Mouse (Mus musculus) liver, postnatal 0 days (tissue): ENCODE measurements around the gene Pfn1.

Experiments used
- CTCF ChIP-seq: sonication (generic); IDR thresholded peaks from 2 replicates; pipeline ENCODE4 v1.5.1; 2016; ENCODE audit warnings: antibody characterized with exemption, low read depth
- EP300 ChIP-seq: IDR thresholded peaks from 2 replicates; pipeline ENCODE4 v1.6.1; 2016; ENCODE audit warnings: antibody characterized with exemption, low read depth, mild to moderate bottlenecking

DNA sequence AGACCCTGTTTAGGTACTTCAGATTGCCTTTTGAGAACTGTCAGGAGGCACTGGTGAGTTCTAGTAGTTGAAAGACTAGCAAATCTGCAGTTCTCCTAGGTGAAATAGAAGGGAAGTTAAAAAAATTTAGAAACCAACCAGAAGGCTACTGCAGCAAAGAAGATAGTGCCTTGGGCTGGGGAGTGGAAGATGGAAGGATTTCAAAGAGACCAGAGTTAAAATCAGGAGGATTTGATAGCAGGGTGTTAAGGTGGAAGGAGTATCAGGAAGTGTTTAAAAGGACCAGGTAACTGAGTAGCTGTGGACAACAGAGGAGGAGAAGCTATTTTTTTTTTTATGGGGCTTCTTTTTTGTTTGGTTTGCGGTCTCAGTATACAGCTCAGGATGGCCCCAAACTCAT is 16.7 kb downstream of the Pfn1 start:
- TF ChIP-seq EP300 (no peak), CTCF (no peak)
